Mouse (Mus musculus): ENCODE results near the gene Tubb4b. TPM values are rescaled to one million over a fixed set of nuclear protein-coding genes. Genes with fewer than 3 reads are reported as not detected.
"Not testable (repeated sequence)": the region's sequence is repeated elsewhere in the genome, so short reads cannot be mapped to it uniquely, and the experiment has no call there.

The Tubb4b gene
- polyA plus RNA-seq, 1 experiment from 2014 or later, result 554 TPM

- peaks cover 39% of the 10 kb centered on the region for H3K4me1 ChIP-seq
- ATAC-seq (ENCODE audit: insufficient number of reproducible peaks, low FRiP score, low TSS enrichment, low read depth), result 0 out of 2 replicates have a peak, but pooled peaks have one; percentile 7
- no peaks in the 10 kb centered on the region for H3K9me3 ChIP-seq
- H3K36me3 ChIP-seq, result 0 out of 2 replicates have a peak, but pooled peaks cover 5% of the 10 kb centered on the region
- no peak overlapping the region for H3K27ac ChIP-seq
- H3K4me3 ChIP-seq, result peak overlapping the region; percentile 63
- H3K9ac ChIP-seq, result peak overlapping the region; percentile 54
- WGBS, result under 1% methylated on average over 56 of the region's 82 CpGs
- H3K27me3 ChIP-seq, result peaks cover 20% of the 10 kb centered on the region
- H3K4me2 ChIP-seq, result peak overlapping the region; percentile 98
Measured at GRCm38 (mm10) chr2:25262795-25263622, 38.5 kb upstream of the Tubb4b start.

GRCm38 (mm10) chr2:25262291-25262767 is 37.8 kb upstream of the Tubb4b start, which contains the start of gene Tprn:
TSS of gene Tprn (plus strand) at chr2:25262618.
- no peaks in the 10 kb centered on the region for H3K36me3 ChIP-seq
- peak within 1 kb of the TSS; percentile 98 for H3K4me2 ChIP-seq
- peak within 1 kb of the TSS; percentile 63 for H3K4me3 ChIP-seq
- peak; percentile 97 for ATAC-seq (ENCODE audit: insufficient number of reproducible peaks, low FRiP score, low TSS enrichment, low read depth)
- H3K9me3 ChIP-seq, result no peaks in the 10 kb centered on the region
- peaks cover 39% of the 10 kb centered on the region for H3K4me1 ChIP-seq
- peak within 1 kb of the TSS; percentile 54 for H3K9ac ChIP-seq
- no peak within 1 kb of the TSS; the same call in 1 of the 2 replicates for H3K27ac ChIP-seq
- H3K27me3 ChIP-seq, result peaks cover 20% of the 10 kb centered on the region
- WGBS, result under 1% methylated on average over 39 of the region's 39 CpGs

- peak overlapping the region; percentile 98 for H3K4me2 ChIP-seq
- ATAC-seq (ENCODE audit: insufficient number of reproducible peaks, low FRiP score, low TSS enrichment, low read depth), result no peak; the same call in 1 of the 2 replicates
- H3K27me3 ChIP-seq, result peaks cover 20% of the 10 kb centered on the region
- H3K9ac ChIP-seq, result no peak overlapping the region
- WGBS, result 46% methylated on average over 12 of the region's 12 CpGs
- H3K4me1 ChIP-seq, result peaks cover 39% of the 10 kb centered on the region
- H3K27ac ChIP-seq, result no peak overlapping the region; the same call in 1 of the 2 replicates
- no peaks in the 10 kb centered on the region for H3K36me3 ChIP-seq
- H3K4me3 ChIP-seq, result peak overlapping the region; percentile 63
- no peaks in the 10 kb centered on the region for H3K9me3 ChIP-seq
Measured at GRCm38 (mm10) chr2:25261870-25262269, 37.4 kb upstream of the Tubb4b start.

GRCm38 (mm10) chr2:25258887-25259286 is 34.4 kb upstream of the Tubb4b start:
- H3K4me2 ChIP-seq, result no peak overlapping the region
- H3K9ac ChIP-seq, result no peak overlapping the region
- WGBS, result 61% methylated on average over 2 of the region's 2 CpGs
- peaks cover 9% of the 10 kb centered on the region for H3K27me3 ChIP-seq
- H3K27ac ChIP-seq, result no peak overlapping the region
- H3K36me3 ChIP-seq, result no peaks in the 10 kb centered on the region
- peaks cover 33% of the 10 kb centered on the region for H3K4me1 ChIP-seq
- no peak overlapping the region for H3K4me3 ChIP-seq
- no peaks in the 10 kb centered on the region for H3K9me3 ChIP-seq
- no peak for ATAC-seq (ENCODE audit: insufficient number of reproducible peaks, low FRiP score, low TSS enrichment, low read depth)

- H3K4me1 ChIP-seq, result peaks cover 21% of the 10 kb centered on the region
- not testable (repeated sequence) for H3K36me3 ChIP-seq; H3K4me3 ChIP-seq; H3K27ac ChIP-seq; ATAC-seq (ENCODE audit: insufficient number of reproducible peaks, low FRiP score, low TSS enrichment, low read depth); H3K9me3 ChIP-seq; H3K4me2 ChIP-seq; H3K9ac ChIP-seq; H3K27me3 ChIP-seq
- 84% methylated on average over 5 of the region's 5 CpGs for WGBS
Measured at GRCm38 (mm10) chr2:25257250-25257649, 32.7 kb upstream of the Tubb4b start.

- Histone ChIP-seq H3K4me3 (peak overlapping the region; percentile 99), H3K4me2 (peak overlapping the region; percentile 86), H3K4me1 (peaks cover 16% of the 10 kb centered on the region)
- H3K27ac ChIP-seq; H3K9ac ChIP-seq; H3K27me3 ChIP-seq; ATAC-seq (ENCODE audit: insufficient number of reproducible peaks, low FRiP score, low TSS enrichment, low read depth); H3K9me3 ChIP-seq; H3K36me3 ChIP-seq: not testable (repeated sequence)
- WGBS, result 55% methylated on average over 12 of the region's 12 CpGs
Measured at GRCm38 (mm10) chr2:25256443-25257109, 32.1 kb upstream of the Tubb4b start.

- WGBS, result under 1% methylated on average over 39 of the region's 39 CpGs
- peak within 1 kb of the TSS; percentile 72 for H3K9ac ChIP-seq
- H3K9me3 ChIP-seq, result no peaks in the 10 kb centered on the region
- peaks cover 16% of the 10 kb centered on the region for H3K4me1 ChIP-seq
- no peaks in the 10 kb centered on the region for H3K27me3 ChIP-seq
- ATAC-seq (ENCODE audit: insufficient number of reproducible peaks, low FRiP score, low TSS enrichment, low read depth), result peak; percentile 79
- H3K4me3 ChIP-seq, result peak within 1 kb of the TSS; percentile 99
- H3K27ac ChIP-seq, result peak within 1 kb of the TSS; percentile 86
- peaks cover 16% of the 10 kb centered on the region for H3K36me3 ChIP-seq
- H3K4me2 ChIP-seq, result peak within 1 kb of the TSS; percentile 86
Measured at GRCm38 (mm10) chr2:25255284-25255779, 30.8 kb upstream of the Tubb4b start, which contains the start of gene Tmem203. TSS of gene Tmem203 (plus strand) at chr2:25255439.

GRCm38 (mm10) chr2:25252331-25252730 is 27.8 kb upstream of the Tubb4b start:
- Histone ChIP-seq H3K27me3 (no peaks in the 10 kb centered on the region), H3K4me1 (peaks cover 16% of the 10 kb centered on the region), H3K36me3 (peaks cover 45% of the 10 kb centered on the region), H3K27ac (no peak overlapping the region), H3K4me3 (no peak overlapping the region), H3K4me2 (no peak overlapping the region), H3K9me3 (no peaks in the 10 kb centered on the region), H3K9ac (no peak overlapping the region)
- WGBS, result 79% methylated on average over 1 of the region's 1 CpGs
- no peak for ATAC-seq (ENCODE audit: insufficient number of reproducible peaks, low FRiP score, low TSS enrichment, low read depth)

- WGBS, result 83% methylated on average over 10 of the region's 10 CpGs
- H3K36me3 ChIP-seq, result peaks cover 47% of the 10 kb centered on the region
- ATAC-seq (ENCODE audit: insufficient number of reproducible peaks, low FRiP score, low TSS enrichment, low read depth), result no peak
- H3K27ac ChIP-seq, result no peak within 1 kb of the TSS; the same call in 1 of the 2 replicates
- H3K4me1 ChIP-seq, result peaks cover 15% of the 10 kb centered on the region
- no peaks in the 10 kb centered on the region for H3K9me3 ChIP-seq
- peaks cover 26% of the 10 kb centered on the region for H3K27me3 ChIP-seq
- H3K4me2 ChIP-seq, result no peak within 1 kb of the TSS
- H3K9ac ChIP-seq, result no peak within 1 kb of the TSS
- H3K4me3 ChIP-seq, result no peak within 1 kb of the TSS
Measured at GRCm38 (mm10) chr2:25246183-25247072, 21.9 kb upstream of the Tubb4b start, which contains the start of gene AL732309.1. TSS of gene AL732309.1 (minus strand) at chr2:25246863.

- WGBS, result 84% methylated on average over 4 of the region's 4 CpGs
- no peak for ATAC-seq (ENCODE audit: insufficient number of reproducible peaks, low FRiP score, low TSS enrichment, low read depth)
- Histone ChIP-seq H3K4me2 (no peak overlapping the region), H3K27me3 (peaks cover 35% of the 10 kb centered on the region), H3K4me3 (no peak overlapping the region), H3K4me1 (peaks cover 28% of the 10 kb centered on the region), H3K36me3 (peaks cover 29% of the 10 kb centered on the region), H3K9me3 (no peaks in the 10 kb centered on the region), H3K27ac (no peak overlapping the region), H3K9ac (no peak overlapping the region)
Measured at GRCm38 (mm10) chr2:25244144-25244543, 19.6 kb upstream of the Tubb4b start.

GRCm38 (mm10) chr2:25243342-25243741 is 18.8 kb upstream of the Tubb4b start:
- 75% methylated on average over 8 of the region's 8 CpGs for WGBS
- Histone ChIP-seq H3K4me3 (no peak overlapping the region), H3K4me1 (peaks cover 28% of the 10 kb centered on the region), H3K4me2 (no peak overlapping the region), H3K36me3 (peaks cover 21% of the 10 kb centered on the region), H3K9me3 (no peaks in the 10 kb centered on the region), H3K9ac (no peak overlapping the region), H3K27me3 (peaks cover 35% of the 10 kb centered on the region), H3K27ac (no peak overlapping the region)
- ATAC-seq (ENCODE audit: insufficient number of reproducible peaks, low FRiP score, low TSS enrichment, low read depth), result no peak

Data from limb, embryonic 15.5 days (tissue).